Mouse (Mus musculus): ENCODE measurements at regions not wholly inside any gene's neighbourhood (a gene's known extent, or its start where the extent isn't known, plus 50 kb on each side); places are given as distances from the start of the nearest gene placed in this dataset.

DNA sequence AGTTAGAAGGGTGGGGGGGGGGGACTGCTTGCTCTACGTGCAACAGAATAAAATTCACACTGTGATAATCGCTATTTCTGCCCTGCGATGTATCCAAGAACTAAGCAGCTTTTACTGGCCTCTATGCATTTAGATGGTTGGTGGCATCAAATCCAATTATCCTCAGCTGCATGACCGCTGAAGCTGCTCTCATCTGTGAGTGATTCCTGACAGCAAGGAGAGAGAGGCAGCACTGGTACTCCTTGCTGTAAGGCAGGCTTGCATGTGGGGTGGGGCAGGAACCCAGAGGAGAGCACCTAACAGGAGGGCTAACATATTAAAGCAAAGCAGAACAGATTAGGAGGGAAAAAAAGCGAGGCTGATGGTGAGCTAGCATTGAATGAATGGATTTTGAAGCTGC lies 431.6 kb upstream of the Fam241a start:
- Histone ChIP-seq H3K27ac (ENCODE audit: control insufficient read depth, insufficient read depth, low read depth, low read length, poor library complexity) (no peak overlapping the region), H3K4me1 (ENCODE audit: control insufficient read depth, insufficient read depth, low read length) (no peaks in the 10 kb centered on the region), H3K4me3 (replicated peaks; ENCODE audit: control insufficient read depth, low read depth, low read length) (no peak overlapping the region)
- WGBS: 83% methylated on average over 5 of the region's 5 CpGs
- TF ChIP-seq CTCF (IDR thresholded peaks at IDR 0.05; ENCODE audit: control insufficient read depth, insufficient read depth, low read length) (no peak), POLR2A (IDR thresholded peaks at IDR 0.05; ENCODE audit: borderline replicate concordance, control insufficient read depth, low read depth, low read length) (no peak)

GRCm38 (mm10) chr3:128301312-128301711 lies 405.2 kb upstream of the Fam241a start:
- TF ChIP-seq POLR2A (IDR thresholded peaks at IDR 0.05; ENCODE audit: borderline replicate concordance, control insufficient read depth, low read depth, low read length): no peak
- TF ChIP-seq CTCF (IDR thresholded peaks at IDR 0.05; ENCODE audit: control insufficient read depth, insufficient read depth, low read length): no peak
- 85% methylated on average over 4 of the region's 4 CpGs for WGBS
- no peak overlapping the region for H3K4me3 ChIP-seq (replicated peaks; ENCODE audit: control insufficient read depth, low read depth, low read length)
- no peaks in the 10 kb centered on the region for H3K4me1 ChIP-seq (ENCODE audit: control insufficient read depth, insufficient read depth, low read length)
- H3K27ac ChIP-seq (ENCODE audit: control insufficient read depth, insufficient read depth, low read depth, low read length, poor library complexity): no peak overlapping the region

DNA sequence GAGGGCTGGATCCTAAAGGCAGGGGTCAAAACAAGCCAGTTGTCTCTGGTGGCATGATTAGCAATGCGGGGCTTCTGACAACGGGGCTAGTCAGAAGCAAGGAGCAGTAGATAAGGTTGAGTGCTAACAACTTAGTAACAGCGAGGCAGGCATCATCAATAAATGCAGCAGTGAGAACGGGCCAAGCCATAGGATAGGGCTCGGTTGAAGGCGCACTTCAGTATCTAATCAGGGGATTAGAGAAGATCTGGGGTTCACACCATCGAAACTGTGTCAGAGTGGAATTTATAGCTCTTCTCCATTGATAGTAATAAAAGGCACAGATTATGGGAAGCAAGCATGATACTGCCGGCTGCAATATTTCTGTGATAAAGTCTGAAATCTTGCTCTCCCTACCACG lies 402.0 kb upstream of the Fam241a start:
- 84% methylated on average over 9 of the region's 9 CpGs for WGBS
- Histone ChIP-seq H3K27ac (ENCODE audit: control insufficient read depth, insufficient read depth, low read depth, low read length, poor library complexity) (no peak overlapping the region), H3K4me3 (replicated peaks; ENCODE audit: control insufficient read depth, low read depth, low read length) (no peak overlapping the region), H3K4me1 (ENCODE audit: control insufficient read depth, insufficient read depth, low read length) (no peaks in the 10 kb centered on the region)
- TF ChIP-seq CTCF (IDR thresholded peaks at IDR 0.05; ENCODE audit: control insufficient read depth, insufficient read depth, low read length): no peak
- no peak for TF ChIP-seq POLR2A (IDR thresholded peaks at IDR 0.05; ENCODE audit: borderline replicate concordance, control insufficient read depth, low read depth, low read length)

- no peak for TF ChIP-seq POLR2A (IDR thresholded peaks at IDR 0.05; ENCODE audit: borderline replicate concordance, control insufficient read depth, low read depth, low read length)
- TF ChIP-seq CTCF (IDR thresholded peaks at IDR 0.05; ENCODE audit: control insufficient read depth, insufficient read depth, low read length): no peak
- Histone ChIP-seq H3K4me3 (replicated peaks; ENCODE audit: control insufficient read depth, low read depth, low read length) (no peak overlapping the region), H3K4me1 (ENCODE audit: control insufficient read depth, insufficient read depth, low read length) (no peaks in the 10 kb centered on the region), H3K27ac (ENCODE audit: control insufficient read depth, insufficient read depth, low read depth, low read length, poor library complexity) (no peak overlapping the region)
- WGBS: 67% methylated on average over 4 of the region's 4 CpGs
Observed at GRCm38 (mm10) chr3:128287846-128288245, 391.7 kb upstream of the Fam241a start.

- Histone ChIP-seq H3K4me1 (ENCODE audit: control insufficient read depth, insufficient read depth, low read length) (no peaks in the 10 kb centered on the region), H3K27ac (ENCODE audit: control insufficient read depth, insufficient read depth, low read depth, low read length, poor library complexity) (no peak overlapping the region), H3K4me3 (replicated peaks; ENCODE audit: control insufficient read depth, low read depth, low read length) (no peak overlapping the region)
- no peak for TF ChIP-seq CTCF (IDR thresholded peaks at IDR 0.05; ENCODE audit: control insufficient read depth, insufficient read depth, low read length)
- WGBS: 75% methylated on average over 6 of the region's 6 CpGs
Observed at GRCm38 (mm10) chr3:128285214-128285613, 389.1 kb upstream of the Fam241a start.

DNA sequence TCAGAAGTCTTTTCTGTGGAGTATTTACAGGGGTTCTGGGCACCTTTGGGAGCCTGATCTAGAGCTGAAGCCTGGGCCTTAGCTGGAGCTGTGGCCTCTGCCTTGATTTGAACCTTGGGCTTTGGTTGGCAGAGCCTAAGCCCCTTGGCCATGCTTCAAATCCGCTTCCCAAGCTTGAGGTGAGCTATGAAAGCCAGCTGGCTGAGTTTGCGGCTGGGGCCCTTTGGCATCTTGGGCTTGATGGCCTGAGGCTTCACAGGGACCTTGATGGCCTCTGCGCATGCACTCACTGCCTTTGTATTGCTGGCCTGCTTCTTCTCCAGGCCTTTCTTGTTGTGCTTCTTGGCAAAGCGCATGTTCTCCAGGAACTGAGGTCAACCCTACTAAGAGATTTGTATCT lies 384.5 kb upstream of the Fam241a start:
- no peak for TF ChIP-seq CTCF (IDR thresholded peaks at IDR 0.05; ENCODE audit: control insufficient read depth, insufficient read depth, low read length)
- no peak for TF ChIP-seq POLR2A (IDR thresholded peaks at IDR 0.05; ENCODE audit: borderline replicate concordance, control insufficient read depth, low read depth, low read length)
- Histone ChIP-seq H3K4me1 (ENCODE audit: control insufficient read depth, insufficient read depth, low read length) (no peaks in the 10 kb centered on the region), H3K4me3 (replicated peaks; ENCODE audit: control insufficient read depth, low read depth, low read length) (no peak overlapping the region), H3K27ac (ENCODE audit: control insufficient read depth, insufficient read depth, low read depth, low read length, poor library complexity) (no peak overlapping the region)
- 86% methylated on average over 4 of the region's 4 CpGs for WGBS

DNA sequence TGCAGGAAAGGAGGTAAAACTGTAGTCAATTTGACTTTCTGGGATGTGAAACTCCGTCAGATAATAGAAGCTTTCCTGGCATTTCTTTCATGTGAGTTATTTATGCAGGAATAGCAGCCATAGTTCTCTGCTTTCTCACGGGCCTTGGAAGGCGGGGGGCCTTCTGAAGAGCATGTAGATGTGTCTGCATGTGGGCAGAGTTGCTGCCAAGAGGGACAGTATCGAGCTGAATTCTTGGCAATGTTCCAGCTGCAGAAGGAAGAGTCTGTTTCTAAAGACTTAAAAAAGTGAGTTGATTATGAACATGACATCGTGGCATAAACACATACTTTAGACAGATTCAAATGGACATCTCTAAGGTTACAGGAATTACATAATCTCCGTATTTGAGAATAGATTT lies 374.5 kb upstream of the Fam241a start:
- no peak overlapping the region for H3K27ac ChIP-seq (ENCODE audit: control insufficient read depth, insufficient read depth, low read depth, low read length, poor library complexity)
- 58% methylated on average over 6 of the region's 6 CpGs for WGBS
- no peaks in the 10 kb centered on the region for H3K4me1 ChIP-seq (ENCODE audit: control insufficient read depth, insufficient read depth, low read length)
- TF ChIP-seq CTCF (IDR thresholded peaks at IDR 0.05; ENCODE audit: control insufficient read depth, insufficient read depth, low read length) (no peak), POLR2A (IDR thresholded peaks at IDR 0.05; ENCODE audit: borderline replicate concordance, control insufficient read depth, low read depth, low read length) (no peak)
- no peak overlapping the region for H3K4me3 ChIP-seq (replicated peaks; ENCODE audit: control insufficient read depth, low read depth, low read length)

DNA sequence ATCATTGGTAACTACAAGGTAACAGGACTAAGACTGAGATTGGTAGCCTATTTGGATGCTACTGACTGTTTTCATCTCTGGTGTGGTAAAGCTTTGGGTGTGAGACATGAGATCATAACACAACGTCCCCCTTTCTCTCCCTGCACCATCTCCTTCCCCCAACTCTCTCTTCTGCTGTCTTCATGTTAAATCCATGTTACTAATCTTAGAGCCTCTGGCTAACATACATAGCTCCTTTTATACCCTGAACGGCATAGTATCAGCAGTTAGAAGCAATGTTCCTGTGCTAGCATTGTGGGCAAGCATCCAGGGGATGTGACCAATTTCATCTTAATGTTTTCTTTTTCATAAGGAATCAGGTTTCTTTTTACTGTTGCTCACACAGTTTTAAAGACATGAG lies 365.1 kb upstream of the Fam241a start:
- Histone ChIP-seq H3K4me3 (replicated peaks; ENCODE audit: control insufficient read depth, low read depth, low read length) (no peak overlapping the region), H3K4me1 (ENCODE audit: control insufficient read depth, insufficient read depth, low read length) (no peaks in the 10 kb centered on the region), H3K27ac (ENCODE audit: control insufficient read depth, insufficient read depth, low read depth, low read length, poor library complexity) (no peak overlapping the region)
- WGBS: 76% methylated on average over 2 of the region's 2 CpGs
- TF ChIP-seq CTCF (IDR thresholded peaks at IDR 0.05; ENCODE audit: control insufficient read depth, insufficient read depth, low read length) (no peak), POLR2A (IDR thresholded peaks at IDR 0.05; ENCODE audit: borderline replicate concordance, control insufficient read depth, low read depth, low read length) (no peak)

DNA sequence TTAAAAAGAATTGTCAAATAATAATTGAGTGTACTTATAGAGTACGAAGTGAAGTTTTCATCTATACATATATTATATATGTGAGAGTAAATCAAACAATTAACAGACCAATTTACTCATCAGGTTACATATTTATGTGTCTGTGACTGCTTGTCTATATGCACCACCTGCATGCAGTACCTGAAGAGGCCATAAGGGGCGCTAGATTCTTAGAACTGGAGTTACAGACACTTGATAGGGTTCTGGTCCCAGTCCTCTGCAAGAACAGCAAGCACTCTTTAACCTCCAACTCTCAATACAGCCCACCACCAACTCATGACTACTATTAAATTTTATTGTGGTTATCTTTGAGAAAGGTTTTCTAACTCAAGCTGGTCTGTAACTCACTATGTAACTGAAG lies 351.7 kb upstream of the Fam241a start:
- H3K4me1 ChIP-seq (ENCODE audit: control insufficient read depth, insufficient read depth, low read length): no peaks in the 10 kb centered on the region
- H3K4me3 ChIP-seq (replicated peaks; ENCODE audit: control insufficient read depth, low read depth, low read length): no peak overlapping the region
- 55% methylated on average over 2 of the region's 2 CpGs for WGBS
- TF ChIP-seq CTCF (IDR thresholded peaks at IDR 0.05; ENCODE audit: control insufficient read depth, insufficient read depth, low read length) (no peak), POLR2A (IDR thresholded peaks at IDR 0.05; ENCODE audit: borderline replicate concordance, control insufficient read depth, low read depth, low read length) (no peak)
- no peak overlapping the region for H3K27ac ChIP-seq (ENCODE audit: control insufficient read depth, insufficient read depth, low read depth, low read length, poor library complexity)
